ENCODE assay signal across 20 mouse cellular contexts in genomic region chr19:22008053-22008935, GRCm38 (mm10).
DNase-seq lines count a peak whose midpoint lies in the region; ATAC-seq and TF ChIP-seq lines count a peak whose summit lies in the region.
"Had no signal": no experiment of that assay in that cellular context is flagged by ENCODE, and none has a peak within 500 bp of the region (broad histone marks: within the 10 kb centered on the region; RNA-seq: fewer than 3 reads in every experiment).

No protein-coding gene starts in this region.

- H3K36me3 ChIP-seq in forebrain, embryonic 14.5 days (ENCODE audit: control insufficient read depth, insufficient read depth, low read length), result no peaks in the 10 kb centered on the region
- no peaks in the 10 kb centered on the region for H3K36me3 ChIP-seq in forebrain, embryonic 11.5 days (ENCODE audit: control insufficient read depth, insufficient read depth, low read length)
- H3K36me3 ChIP-seq in forebrain, postnatal 0 days (ENCODE audit: insufficient read depth), result no peaks in the 10 kb centered on the region
- no peaks in the 10 kb centered on the region for H3K36me3 ChIP-seq in midbrain, embryonic 14.5 days (ENCODE audit: control insufficient read depth, insufficient read depth, low read length)
- H3K36me3 ChIP-seq in liver, embryonic 11.5 days (ENCODE audit: control insufficient read depth, insufficient read depth, low read length), result no peaks in the 10 kb centered on the region
- H3K36me3 ChIP-seq: heart, embryonic 13.5 days; stomach, embryonic 15.5 days had no signal

- 80% methylated on average over 13 of the region's 13 CpGs for WGBS in forebrain, embryonic 14.5 days
- 87% methylated on average over 13 of the region's 13 CpGs for WGBS in forebrain, embryonic 11.5 days
- 65% methylated on average over 13 of the region's 13 CpGs for WGBS in forebrain, postnatal 0 days
- WGBS in midbrain, embryonic 14.5 days, result 60% methylated on average over 13 of the region's 13 CpGs
- WGBS in liver, embryonic 11.5 days, result 83% methylated on average over 13 of the region's 13 CpGs

- no peak overlapping the region for H3K4me2 ChIP-seq in forebrain, embryonic 14.5 days (ENCODE audit: low read length)
- H3K4me2 ChIP-seq in forebrain, embryonic 11.5 days (ENCODE audit: low read depth, low read length, severe bottlenecking), result no peak overlapping the region
- H3K4me2 ChIP-seq in forebrain, postnatal 0 days (ENCODE audit: low read depth), result no peak overlapping the region
- no peak overlapping the region for H3K4me2 ChIP-seq in midbrain, embryonic 14.5 days (ENCODE audit: low read length)
- H3K4me2 ChIP-seq in liver, embryonic 11.5 days, result no peak overlapping the region
- H3K4me2 ChIP-seq: heart, embryonic 13.5 days; stomach, embryonic 15.5 days had no signal

- H3K9me3 ChIP-seq in forebrain, embryonic 14.5 days (replicated peaks; ENCODE audit: control insufficient read depth, low read length), result no peaks in the 10 kb centered on the region
- H3K9me3 ChIP-seq in forebrain, embryonic 11.5 days (ENCODE audit: control insufficient read depth, low read length), result no peaks in the 10 kb centered on the region
- no peaks in the 10 kb centered on the region for H3K9me3 ChIP-seq in forebrain, postnatal 0 days (ENCODE audit: low read length)
- H3K9me3 ChIP-seq in midbrain, embryonic 14.5 days (ENCODE audit: control insufficient read depth, low read length), result no peaks in the 10 kb centered on the region
- no peaks in the 10 kb centered on the region for H3K9me3 ChIP-seq in liver, embryonic 11.5 days (ENCODE audit: control insufficient read depth, low read length)
- H3K9me3 ChIP-seq: heart, embryonic 13.5 days; stomach, embryonic 15.5 days had no signal

- no peaks in the 10 kb centered on the region for H3K27me3 ChIP-seq in forebrain, embryonic 14.5 days (replicated peaks; ENCODE audit: control insufficient read depth, insufficient read depth, low read length)
- H3K27me3 ChIP-seq in forebrain, embryonic 11.5 days (ENCODE audit: control insufficient read depth, insufficient read depth, low read length), result no peaks in the 10 kb centered on the region
- no peaks in the 10 kb centered on the region for H3K27me3 ChIP-seq in forebrain, postnatal 0 days (ENCODE audit: insufficient read depth, low read length)
- H3K27me3 ChIP-seq in midbrain, embryonic 14.5 days (ENCODE audit: control insufficient read depth, insufficient read depth, low read length), result no peaks in the 10 kb centered on the region
- H3K27me3 ChIP-seq in liver, embryonic 11.5 days (replicated peaks; ENCODE audit: control insufficient read depth, insufficient read depth, low read length), result no peaks in the 10 kb centered on the region
- H3K27me3 ChIP-seq: heart, embryonic 13.5 days; stomach, embryonic 15.5 days had no signal

- no peak overlapping the region for H3K4me3 ChIP-seq in forebrain, embryonic 14.5 days (ENCODE audit: low read depth, low read length)
- no peak overlapping the region for H3K4me3 ChIP-seq in forebrain, embryonic 11.5 days (ENCODE audit: low read depth, low read length)
- no peak overlapping the region for H3K4me3 ChIP-seq in forebrain, postnatal 0 days (ENCODE audit: low read depth, low read length)
- no peak overlapping the region for H3K4me3 ChIP-seq in midbrain, embryonic 14.5 days (replicated peaks; ENCODE audit: low read depth, low read length)
- H3K4me3 ChIP-seq in liver, embryonic 11.5 days (ENCODE audit: low read depth, low read length), result no peak overlapping the region
- H3K4me3 ChIP-seq: heart, embryonic 13.5 days; stomach, embryonic 15.5 days had no signal

- H3K4me1 ChIP-seq in forebrain, embryonic 14.5 days (ENCODE audit: control insufficient read depth, insufficient read depth, low read length), result no peaks in the 10 kb centered on the region
- no peaks in the 10 kb centered on the region for H3K4me1 ChIP-seq in forebrain, embryonic 11.5 days (replicated peaks; ENCODE audit: control insufficient read depth, insufficient read depth, low read length)
- H3K4me1 ChIP-seq in forebrain, postnatal 0 days (ENCODE audit: insufficient read depth), result no peaks in the 10 kb centered on the region
- H3K4me1 ChIP-seq in midbrain, embryonic 14.5 days (ENCODE audit: control insufficient read depth, insufficient read depth, low read length), result no peaks in the 10 kb centered on the region
- no peaks in the 10 kb centered on the region for H3K4me1 ChIP-seq in liver, embryonic 11.5 days (replicated peaks; ENCODE audit: control insufficient read depth, insufficient read depth, low read length)
- H3K4me1 ChIP-seq: heart, embryonic 13.5 days; stomach, embryonic 15.5 days had no signal

- no peak overlapping the region for H3K9ac ChIP-seq in forebrain, embryonic 14.5 days (ENCODE audit: low read length)
- H3K9ac ChIP-seq in forebrain, embryonic 11.5 days (ENCODE audit: low read length), result no peak overlapping the region
- no peak overlapping the region for H3K9ac ChIP-seq in forebrain, postnatal 0 days
- no peak overlapping the region for H3K9ac ChIP-seq in midbrain, embryonic 14.5 days (replicated peaks; ENCODE audit: low read length)
- no peak overlapping the region for H3K9ac ChIP-seq in liver, embryonic 11.5 days (ENCODE audit: low read depth, low read length)
- H3K9ac ChIP-seq: heart, embryonic 13.5 days; stomach, embryonic 15.5 days had no signal

- TF ChIP-seq CTCF in forebrain, postnatal 0 days (IDR thresholded peaks at IDR 0.05; ENCODE audit: low read depth), result no peak

- peak; percentile 35 for DNase-seq in forebrain, embryonic 14.5 days (ENCODE audit: low spot score)
- DNase-seq in forebrain, embryonic 11.5 days (ENCODE audit: low spot score), result no peak
- DNase-seq in 416B (ENCODE audit: low read depth), result peak; percentile 37
- peak; percentile 16 for DNase-seq in forebrain, postnatal 0 days
- peak; percentile 41 for DNase-seq in midbrain, embryonic 14.5 days
- no peak for DNase-seq in liver, embryonic 11.5 days (ENCODE audit: low spot score)
- no peak for DNase-seq in left cerebral cortex, adult 18-20 months (ENCODE audit: low spot score in 2 of 2)
- DNase-seq in kidney, adult 9 months, result no peak
- DNase-seq: adrenal gland, postnatal 14 days; cerebellum, adult 8-10 months; heart, adult 11 months; heart, postnatal 36 days; kidney, postnatal 14 days; lung, postnatal 36 days; spleen, adult 18-20 months had no signal

- 0 out of 2 replicates have a peak, but pooled peaks have one; percentile 23 for ATAC-seq in forebrain, embryonic 14.5 days
- ATAC-seq in forebrain, embryonic 11.5 days (replicated peaks; ENCODE audit: low FRiP score), result no peak
- peak; percentile 25; the same call in 1 of the 2 replicates for ATAC-seq in forebrain, postnatal 0 days
- peak; percentile 43; the same call in 1 of the 2 replicates for ATAC-seq in midbrain, embryonic 14.5 days (ENCODE audit: low FRiP score, low TSS enrichment)
- ATAC-seq in liver, embryonic 11.5 days (replicated peaks; ENCODE audit: low FRiP score), result no peak
- ATAC-seq: activated CD4-positive, CD25-positive, alpha-beta regulatory T cell, adult 4 months; intestine, postnatal 0 days; Patski had no signal

- no peak overlapping the region for H3K27ac ChIP-seq in forebrain, embryonic 14.5 days (ENCODE audit: low read depth, low read length)
- no peak overlapping the region for H3K27ac ChIP-seq in forebrain, embryonic 11.5 days (ENCODE audit: low read depth, low read length)
- H3K27ac ChIP-seq in forebrain, postnatal 0 days (ENCODE audit: low read depth, low read length), result no peak overlapping the region
- H3K27ac ChIP-seq in midbrain, embryonic 14.5 days (replicated peaks; ENCODE audit: low read depth, low read length), result 0 out of 2 replicates have a peak overlapping the region, but pooled peaks have one; percentile 46
- H3K27ac ChIP-seq in liver, embryonic 11.5 days (ENCODE audit: low read depth, low read length), result no peak overlapping the region
- H3K27ac ChIP-seq: heart, embryonic 13.5 days; stomach, embryonic 15.5 days had no signal

Comparison
In these comparisons a context has a peak if more than half of its experiments do, and no peak if none do; other contexts are left out.
1. ATAC-seq: peak in forebrain, embryonic 14.5 days (single experiment), forebrain, postnatal 0 days (single experiment) and midbrain, embryonic 14.5 days (single experiment); none in forebrain, embryonic 11.5 days (single experiment) and liver, embryonic 11.5 days (single experiment).
2. DNase-seq: peak in forebrain, embryonic 14.5 days (single experiment), 416B (single experiment), forebrain, postnatal 0 days (single experiment) and midbrain, embryonic 14.5 days (single experiment); none in forebrain, embryonic 11.5 days (single experiment), liver, embryonic 11.5 days (single experiment), left cerebral cortex, adult 18-20 months (0 of 2) and kidney, adult 9 months (single experiment).